Mouse (Mus musculus) thymus, postnatal 14 days (tissue): ENCODE results near the gene Cfap73.

Experiments
- DNase-seq: peaks from one replicate; pipeline ENCODE4 v3.0.0; 2021

Cfap73 gene

GRCm38 (mm10) chr5:120647361-120647760, 13.3 kb upstream of the Cfap73 start:
- DNase-seq = peak; percentile 58

GRCm38 (mm10) chr5:120645851-120646250, 11.8 kb upstream of the Cfap73 start:
- no peak for DNase-seq

- DNase-seq = no peak
These were observed 10.2 kb upstream of the Cfap73 start for GRCm38 (mm10) chr5:120644227-120644626.

- DNase-seq = no peak
These were observed 9.5 kb upstream of the Cfap73 start for GRCm38 (mm10) chr5:120643365-120644085.

- no peak for DNase-seq
These were observed 6.1 kb upstream of the Cfap73 start for GRCm38 (mm10) chr5:120640094-120640493.

- DNase-seq = no peak
These were observed 1.6 kb upstream of the Cfap73 start for GRCm38 (mm10) chr5:120635633-120636032.

GRCm38 (mm10) chr5:120634860-120635259, 825 bp upstream of the Cfap73 start:
- DNase-seq = no peak

GRCm38 (mm10) chr5:120631892-120632291, 2.1 kb downstream of the Cfap73 start:
- DNase-seq = no peak

- peak; percentile 67 for DNase-seq
These were observed 2.9 kb downstream of the Cfap73 start for GRCm38 (mm10) chr5:120631128-120631527.

- no peak for DNase-seq
These were observed 5.4 kb downstream of the Cfap73 start for GRCm38 (mm10) chr5:120628624-120629023.

- no peak for DNase-seq
These were observed 6.3 kb downstream of the Cfap73 start for GRCm38 (mm10) chr5:120627515-120628300.

- peak; percentile 57 for DNase-seq
These were observed 7.6 kb downstream of the Cfap73 start for GRCm38 (mm10) chr5:120626399-120626798.

- DNase-seq = no peak
These were observed 9.6 kb downstream of the Cfap73 start for GRCm38 (mm10) chr5:120624427-120624826.

- DNase-seq = peak; percentile 51
These were observed 11.7 kb downstream of the Cfap73 start for GRCm38 (mm10) chr5:120622198-120622851.

GRCm38 (mm10) chr5:120621846-120622197, 12.2 kb downstream of the Cfap73 start:
- DNase-seq = peak; percentile 44

GRCm38 (mm10) chr5:120621078-120621765, 12.8 kb downstream of the Cfap73 start:
- DNase-seq = peak; percentile 94

GRCm38 (mm10) chr5:120620375-120621077, 13.5 kb downstream of the Cfap73 start:
- peak; percentile 95 for DNase-seq

GRCm38 (mm10) chr5:120619201-120619600, 14.8 kb downstream of the Cfap73 start:
- DNase-seq = peak; percentile 89

- DNase-seq = no peak
These were observed 15.3 kb downstream of the Cfap73 start for GRCm38 (mm10) chr5:120618778-120619177.

GRCm38 (mm10) chr5:120615903-120616302, 18.1 kb downstream of the Cfap73 start:
- peak; percentile 58 for DNase-seq

GRCm38 (mm10) chr5:120612822-120613604, 21.0 kb downstream of the Cfap73 start:
- DNase-seq = peak; percentile 100

GRCm38 (mm10) chr5:120612442-120612821, 21.6 kb downstream of the Cfap73 start, which contains the start of the genes Rita1 and Ddx54:
Gene Rita1, minus strand, starts transcription at chr5:120612589.
Gene Ddx54, plus strand, starts transcription at chr5:120612739.
- DNase-seq = peak; percentile 99
